Mouse (Mus musculus) heart, postnatal 0 days (tissue): ENCODE data around the gene Ankmy1. TPM values are rescaled to one million over a fixed set of nuclear protein-coding genes. Genes with fewer than 3 reads are reported as not detected.

Experiments
- ATAC-seq: fragments of 200-750 bp; cut with Nextera tagmentation; 2 replicates; pipeline ENCODE4 v1.8.0; 2017; ENCODE audit warnings: low read depth, moderate number of reproducible peaks, moderate library complexity; ENCODE audit not compliant: insufficient read depth
- DNase-seq: peaks from one replicate; pipeline ENCODE4 v3.0.0-alpha.2; 2016; ENCODE audit warnings: low spot score
- H3K27ac ChIP-seq: fragments of 300-500 bp; sonication (generic); 2 replicates; pipeline ENCODE4 v1.5.1; 2014; ENCODE audit warnings: low read depth, mild to moderate bottlenecking
- H3K27me3 ChIP-seq: fragments of 300-500 bp; sonication (generic); 2 replicates; pipeline ENCODE4 v1.6.1; 2014; ENCODE audit warnings: low read length, mixed read lengths; ENCODE audit not compliant: control insufficient read depth, insufficient read depth
- H3K36me3 ChIP-seq: fragments of 300-500 bp; sonication (generic); replicated peaks from 2 replicates; pipeline ENCODE4 v1.6.1; 2014; ENCODE audit warnings: low read length, mixed read lengths; ENCODE audit not compliant: control insufficient read depth, insufficient read depth
- H3K4me1 ChIP-seq: fragments of 300-500 bp; sonication (generic); 2 replicates; pipeline ENCODE4 v1.6.1; 2014; ENCODE audit warnings: antibody characterized with exemption; ENCODE audit not compliant: control insufficient read depth, insufficient read depth
- H3K4me2 ChIP-seq: fragments of 300-500 bp; sonication (generic); 2 replicates; pipeline ENCODE4 v1.6.1; 2014; ENCODE audit warnings: low read depth, mild to moderate bottlenecking, low read length, moderate library complexity
- H3K4me3 ChIP-seq: fragments of 300-500 bp; sonication (generic); 2 replicates; pipeline ENCODE4 v1.5.1; 2014; ENCODE audit warnings: low read depth, low read length
- H3K9ac ChIP-seq: fragments of 300-500 bp; sonication (generic); replicated peaks from 2 replicates; pipeline ENCODE4 v1.6.1; 2014; ENCODE audit warnings: low read depth, low read length, mixed read lengths
- H3K9me3 ChIP-seq: fragments of 300-500 bp; sonication (generic); replicated peaks from 2 replicates; pipeline ENCODE4 v1.6.1; 2016; ENCODE audit warnings: low read length; ENCODE audit not compliant: control insufficient read depth
- CTCF ChIP-seq: IDR thresholded peaks from 2 replicates; pipeline ENCODE4 v1.5.1; 2016; ENCODE audit warnings: antibody characterized with exemption, control low read depth, low read depth
- EP300 ChIP-seq: IDR thresholded peaks from 2 replicates; pipeline ENCODE4 v1.6.1; 2016; ENCODE audit warnings: antibody characterized with exemption, low read depth
- whole genome bisulfite sequencing: fragments of 180-500 bp; shearing (Covaris S2); extraction: QIAGEN DNeasy Blood & Tissue Kit; methylation state at CpG from one replicate; pipeline ENCODE4 v1.1.7; 2014; 5-methylcytosine and 5-hydroxymethylcytosine counted together
- polyA plus RNA-seq: library from polyadenylated mRNA; unstranded; fragments of >200 nt; fragmentation: Nextera tagmentation; extraction: Ambion mirVana; gene quantifications from 2 replicates; pipeline ENCODE4 v1.2.1, GENCODE M21; 2015
- total RNA-seq: library from RNA; depleted of rRNA; stranded (reverse); fragments of >200 nt; gene quantifications from 2 replicates; pipeline ENCODE4 v1.2.3, GENCODE M21; 2014; ENCODE audit warnings: low replicate concordance

The Ankmy1 gene
- total and polyA plus RNA-seq, 2 experiments from 2014 or later, result 0.10 TPM; not detected in 1

DNA sequence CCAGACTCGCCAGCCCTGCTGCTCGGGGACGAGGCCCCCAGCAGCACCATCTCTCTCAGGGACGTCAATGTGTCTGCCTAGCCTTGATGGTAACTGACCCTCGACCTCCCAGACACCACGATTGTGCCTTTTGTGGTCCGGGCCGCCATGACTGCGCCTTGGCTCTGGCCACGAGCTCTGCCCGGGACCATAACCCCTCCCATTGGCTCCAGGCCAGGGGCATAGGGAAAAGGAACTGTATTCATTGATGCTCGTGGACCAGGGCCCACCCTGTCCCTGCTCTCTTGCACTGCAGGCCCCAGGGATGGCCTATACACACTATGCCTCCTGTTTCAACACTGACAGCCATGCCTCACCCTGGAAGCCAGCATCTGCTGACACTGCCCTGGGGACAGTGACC is 17.1 kb upstream of the Ankmy1 start:
- H3K27ac ChIP-seq, result no peak overlapping the region
- no peaks in the 10 kb centered on the region for H3K9me3 ChIP-seq
- H3K36me3 ChIP-seq, result peaks cover 61% of the 10 kb centered on the region
- H3K4me3 ChIP-seq, result no peak overlapping the region
- H3K4me1 ChIP-seq, result peaks cover 20% of the 10 kb centered on the region
- no peak overlapping the region for H3K4me2 ChIP-seq
- DNase-seq (no peak), ATAC-seq (no peak)
- WGBS, result 78% methylated on average over 12 of the region's 12 CpGs
- H3K9ac ChIP-seq, result no peak overlapping the region
- no peaks in the 10 kb centered on the region for H3K27me3 ChIP-seq
- no peak for TF ChIP-seq EP300
- TF ChIP-seq CTCF, result no peak

DNA sequence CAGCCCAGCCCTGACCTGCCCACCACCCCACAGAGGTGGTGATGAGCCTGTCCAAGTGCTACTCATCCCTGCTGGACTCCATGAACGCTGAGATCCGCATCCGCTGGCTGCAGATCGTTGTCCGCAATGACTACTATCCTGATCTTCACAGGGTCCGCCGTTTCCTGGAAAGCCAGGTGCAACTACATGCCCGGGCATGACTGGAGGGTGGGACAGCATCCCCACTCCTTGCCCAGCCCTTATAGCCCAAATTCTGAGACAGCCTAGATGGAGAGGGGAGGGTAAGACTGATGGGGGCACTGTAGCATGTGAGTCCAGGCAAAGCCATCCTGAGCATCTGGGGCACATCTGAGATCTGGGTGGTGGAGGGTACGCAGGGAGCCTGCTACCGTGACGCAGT is 16.4 kb upstream of the Ankmy1 start:
- Histone ChIP-seq H3K4me2 (no peak overlapping the region), H3K27me3 (no peaks in the 10 kb centered on the region), H3K9ac (no peak overlapping the region), H3K36me3 (peaks cover 61% of the 10 kb centered on the region), H3K9me3 (no peaks in the 10 kb centered on the region), H3K4me3 (no peak overlapping the region), H3K4me1 (peaks cover 20% of the 10 kb centered on the region), H3K27ac (no peak overlapping the region)
- TF ChIP-seq EP300 (no peak), CTCF (no peak)
- no peak for DNase-seq
- no peak for ATAC-seq
- 97% methylated on average over 11 of the region's 11 CpGs for WGBS

DNA sequence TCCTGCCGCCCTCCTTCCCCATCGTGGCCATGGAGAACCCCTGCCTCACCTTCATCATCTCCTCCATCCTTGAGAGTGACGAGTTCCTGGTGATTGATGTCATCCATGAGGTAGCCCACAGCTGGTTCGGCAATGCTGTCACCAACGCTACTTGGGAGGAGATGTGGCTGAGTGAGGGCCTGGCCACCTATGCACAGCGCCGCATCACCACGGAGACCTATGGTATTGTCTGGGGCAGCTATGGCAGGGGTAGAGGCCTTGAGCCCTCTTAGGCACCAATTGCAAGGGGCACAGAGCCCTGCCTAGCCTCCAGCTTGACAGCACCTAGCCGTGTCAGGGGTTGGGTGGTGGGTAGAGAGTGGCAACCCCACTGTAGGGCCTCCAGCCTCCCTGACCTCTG is 14.0 kb upstream of the Ankmy1 start:
- ATAC-seq (no peak), DNase-seq (no peak)
- H3K27ac ChIP-seq, result no peak overlapping the region
- H3K9me3 ChIP-seq, result no peaks in the 10 kb centered on the region
- H3K36me3 ChIP-seq, result peaks cover 65% of the 10 kb centered on the region
- H3K27me3 ChIP-seq, result no peaks in the 10 kb centered on the region
- WGBS, result 87% methylated on average over 9 of the region's 9 CpGs
- no peak overlapping the region for H3K4me3 ChIP-seq
- peaks cover 27% of the 10 kb centered on the region for H3K4me1 ChIP-seq
- no peak overlapping the region for H3K9ac ChIP-seq
- no peak overlapping the region for H3K4me2 ChIP-seq
- TF ChIP-seq CTCF, result no peak
- no peak for TF ChIP-seq EP300

DNA sequence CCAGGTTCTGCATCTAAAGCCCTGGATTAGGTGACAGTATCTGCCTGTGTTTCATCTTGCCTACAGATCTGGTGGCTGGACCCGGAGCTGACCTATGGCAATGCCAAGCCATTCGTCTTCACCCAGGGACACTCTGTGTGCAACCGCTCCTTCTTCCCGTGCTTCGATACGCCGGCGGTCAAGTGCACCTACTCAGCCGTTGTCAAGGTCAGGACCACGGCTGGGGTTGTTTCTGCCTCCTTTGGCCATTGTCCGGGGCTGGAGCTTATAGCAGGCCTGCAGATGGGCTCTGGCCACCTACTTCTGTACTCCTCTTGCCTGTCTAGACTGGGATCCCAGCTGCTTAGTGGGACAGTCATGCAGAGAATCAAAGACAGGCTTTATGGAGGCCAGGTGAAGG is 12.3 kb upstream of the Ankmy1 start:
- no peaks in the 10 kb centered on the region for H3K27me3 ChIP-seq
- no peak overlapping the region for H3K4me2 ChIP-seq
- H3K27ac ChIP-seq, result no peak overlapping the region
- ATAC-seq (no peak), DNase-seq (no peak)
- no peak overlapping the region for H3K9ac ChIP-seq
- no peaks in the 10 kb centered on the region for H3K9me3 ChIP-seq
- no peak for TF ChIP-seq EP300
- no peak for TF ChIP-seq CTCF
- WGBS, result 93% methylated on average over 11 of the region's 11 CpGs
- peaks cover 56% of the 10 kb centered on the region for H3K36me3 ChIP-seq
- peaks cover 19% of the 10 kb centered on the region for H3K4me1 ChIP-seq
- no peak overlapping the region for H3K4me3 ChIP-seq

DNA sequence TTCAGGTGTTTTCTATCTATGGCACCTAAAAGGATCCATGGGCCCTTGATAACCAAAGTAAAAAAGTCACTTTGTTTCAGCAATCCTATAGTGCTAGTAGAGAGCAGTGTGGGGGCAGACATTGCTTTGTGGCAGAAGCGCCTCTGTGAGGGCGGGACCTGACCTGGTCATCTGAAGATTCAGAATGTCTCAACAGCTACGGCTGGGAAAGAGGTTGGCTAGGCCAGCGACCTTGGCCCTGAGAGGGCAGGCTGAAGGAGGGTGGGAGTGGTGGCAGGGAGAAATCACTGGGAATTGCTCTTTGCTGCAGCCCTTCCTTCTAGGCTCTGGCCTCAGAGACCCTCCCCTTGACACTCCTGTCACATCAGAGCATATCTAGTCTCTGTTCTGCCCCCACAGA is 11.5 kb upstream of the Ankmy1 start:
- ATAC-seq (no peak), DNase-seq (no peak)
- no peak overlapping the region for H3K9ac ChIP-seq
- 70% methylated on average over 4 of the region's 4 CpGs for WGBS
- peaks cover 49% of the 10 kb centered on the region for H3K36me3 ChIP-seq
- H3K4me2 ChIP-seq, result no peak overlapping the region
- TF ChIP-seq CTCF (no peak), EP300 (no peak)
- no peak overlapping the region for H3K4me3 ChIP-seq
- no peak overlapping the region for H3K27ac ChIP-seq
- H3K9me3 ChIP-seq, result no peaks in the 10 kb centered on the region
- no peaks in the 10 kb centered on the region for H3K27me3 ChIP-seq
- H3K4me1 ChIP-seq, result peaks cover 26% of the 10 kb centered on the region

DNA sequence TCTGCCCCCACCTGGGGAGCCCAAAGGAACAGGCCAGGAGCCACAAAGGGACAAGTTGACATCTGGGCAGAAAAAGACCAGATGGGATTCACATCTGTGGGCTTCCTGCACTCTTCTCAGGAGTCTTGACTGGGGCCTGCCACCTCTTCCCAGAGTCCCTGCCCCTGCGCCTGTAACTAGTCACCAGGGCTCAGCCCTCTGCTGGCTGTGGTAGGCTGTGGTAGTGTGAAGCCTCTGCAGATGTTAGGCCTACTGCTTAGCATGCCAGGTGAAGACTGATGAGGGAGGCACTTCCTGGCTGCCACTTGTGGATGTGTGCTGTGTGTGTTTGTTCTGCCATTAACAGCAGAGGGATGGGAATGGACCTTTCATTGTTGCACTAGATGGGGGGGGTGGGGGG is 9.6 kb upstream of the Ankmy1 start:
- DNase-seq (no peak), ATAC-seq (no peak)
- WGBS, result 53% methylated on average over 1 of the region's 1 CpGs
- Histone ChIP-seq H3K4me3 (peak overlapping the region; percentile 69), H3K9ac (peak overlapping the region; percentile 91), H3K9me3 (no peaks in the 10 kb centered on the region), H3K4me2 (peak overlapping the region; percentile 97), H3K27ac (no peak overlapping the region), H3K4me1 (peaks cover 26% of the 10 kb centered on the region), H3K36me3 (peaks cover 29% of the 10 kb centered on the region), H3K27me3 (no peaks in the 10 kb centered on the region)
- TF ChIP-seq CTCF (peak; percentile 25; the same call in 1 of the 2 replicates), EP300 (no peak)
